Comparison of ENCODE assay signal across 7 mouse cellular contexts in the genomic region with DNA sequence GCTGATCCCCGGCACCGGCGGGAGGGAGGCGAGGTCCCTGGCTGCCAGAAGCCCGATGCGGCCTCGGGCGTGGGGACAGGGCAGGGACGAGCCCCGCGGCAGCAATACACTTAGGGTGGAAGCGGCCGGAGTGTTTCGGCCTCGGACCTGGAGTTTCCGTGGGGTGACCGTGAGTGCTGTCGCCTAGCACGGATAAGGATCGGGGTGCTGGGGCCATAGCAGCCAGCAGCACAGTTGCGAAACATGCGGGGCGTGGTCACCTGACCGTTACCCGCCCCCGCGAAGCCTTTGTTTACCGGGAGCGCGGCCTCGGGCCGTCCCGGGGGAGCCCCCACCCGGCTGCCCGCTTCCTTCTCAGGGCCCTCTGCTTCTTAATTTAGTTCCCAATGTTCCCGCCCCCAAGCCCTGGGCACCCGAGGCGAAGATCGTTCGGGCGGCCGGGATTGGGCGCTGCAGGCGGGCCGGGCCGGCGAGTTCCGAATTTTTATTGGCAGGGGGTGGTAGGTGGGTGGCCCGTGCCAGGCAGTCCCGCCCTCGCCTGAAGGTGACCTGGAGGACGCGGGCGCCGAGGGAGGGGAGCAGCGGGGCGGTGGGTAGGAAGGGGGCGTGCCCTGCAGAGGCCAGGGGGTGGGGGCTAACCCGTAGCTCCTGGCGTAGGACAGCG. TPM values are rescaled to one million over a fixed set of nuclear protein-coding genes. Genes with fewer than 3 reads are reported as not detected.
DNase-seq lines count a peak whose midpoint lies in the region; ATAC-seq lines count a peak whose summit lies in the region.

No protein-coding gene starts in this region.

- DNase-seq in adrenal gland, postnatal 10 days: peak; percentile 96
- DNase-seq in embryonic facial prominence, embryonic 10.5 days (ENCODE audit: low spot score): peak; percentile 98
- DNase-seq in heart, adult 11 months: peak; percentile 100
- peak; percentile 95 for DNase-seq in kidney, adult 18-20 months
- peak; percentile 95 for DNase-seq in limb, embryonic 11.5 days (ENCODE audit: low spot score)
- DNase-seq in midbrain, embryonic 14.5 days: peak; percentile 89
- DNase-seq in spleen, adult 18-20 months: peak; percentile 91 to 96

- H3K4me2 ChIP-seq in limb, embryonic 11.5 days (ENCODE audit: low read depth, severe bottlenecking): peak overlapping the region; percentile 48
- peak overlapping the region; percentile 59 for H3K4me2 ChIP-seq in midbrain, embryonic 14.5 days (ENCODE audit: low read length)

- H3K36me3 ChIP-seq in embryonic facial prominence, embryonic 10.5 days (replicated peaks): peaks cover 16% of the 10 kb centered on the region
- H3K36me3 ChIP-seq in limb, embryonic 11.5 days (ENCODE audit: control insufficient read depth, insufficient read depth, low read length): no peaks in the 10 kb centered on the region
- peaks cover 5% of the 10 kb centered on the region; the same call in 1 of the 2 replicates for H3K36me3 ChIP-seq in midbrain, embryonic 14.5 days (ENCODE audit: control insufficient read depth, insufficient read depth, low read length)

- WGBS in embryonic facial prominence, embryonic 10.5 days: under 1% methylated on average over 61 of the region's 61 CpGs
- WGBS in limb, embryonic 11.5 days: under 1% methylated on average over 59 of the region's 61 CpGs
- under 1% methylated on average over 61 of the region's 61 CpGs for WGBS in midbrain, embryonic 14.5 days

- H3K4me3 ChIP-seq in embryonic facial prominence, embryonic 10.5 days: peak overlapping the region; percentile 97
- peak overlapping the region; percentile 94 for H3K4me3 ChIP-seq in limb, embryonic 11.5 days (ENCODE audit: low read depth, low read length)
- peak overlapping the region; percentile 98 for H3K4me3 ChIP-seq in midbrain, embryonic 14.5 days (replicated peaks; ENCODE audit: low read depth, low read length)

- peak overlapping the region; percentile 96 for H3K9ac ChIP-seq in limb, embryonic 11.5 days (ENCODE audit: low read length)
- peak overlapping the region; percentile 99 for H3K9ac ChIP-seq in midbrain, embryonic 14.5 days (replicated peaks; ENCODE audit: low read length)

- ATAC-seq in limb, embryonic 11.5 days (ENCODE audit: insufficient number of reproducible peaks, low FRiP score, low TSS enrichment, low read depth): peak; percentile 95
- peak; percentile 85 for ATAC-seq in midbrain, embryonic 14.5 days (ENCODE audit: low FRiP score, low TSS enrichment)

- no peaks in the 10 kb centered on the region for H3K27me3 ChIP-seq in embryonic facial prominence, embryonic 10.5 days (replicated peaks; ENCODE audit: low read depth, poor library complexity, severe bottlenecking)
- no peaks in the 10 kb centered on the region for H3K27me3 ChIP-seq in limb, embryonic 11.5 days (ENCODE audit: control insufficient read depth, insufficient read depth, low read length)
- no peaks in the 10 kb centered on the region for H3K27me3 ChIP-seq in midbrain, embryonic 14.5 days (ENCODE audit: control insufficient read depth, insufficient read depth, low read length)

- H3K9me3 ChIP-seq in embryonic facial prominence, embryonic 10.5 days: no peaks in the 10 kb centered on the region; the same call in 1 of the 2 replicates
- H3K9me3 ChIP-seq in limb, embryonic 11.5 days (ENCODE audit: control insufficient read depth, low read length): no peaks in the 10 kb centered on the region
- peaks cover 5% of the 10 kb centered on the region for H3K9me3 ChIP-seq in midbrain, embryonic 14.5 days (ENCODE audit: control insufficient read depth, low read length)

- H3K27ac ChIP-seq in embryonic facial prominence, embryonic 10.5 days (replicated peaks): peak overlapping the region; percentile 99
- peak overlapping the region; percentile 90 for H3K27ac ChIP-seq in limb, embryonic 11.5 days (replicated peaks; ENCODE audit: low read depth, low read length)
- peak overlapping the region; percentile 99 for H3K27ac ChIP-seq in midbrain, embryonic 14.5 days (replicated peaks; ENCODE audit: low read depth, low read length)

- 0 out of 2 replicates have a peak, but pooled peaks cover 3% of the 10 kb centered on the region for H3K4me1 ChIP-seq in embryonic facial prominence, embryonic 10.5 days
- H3K4me1 ChIP-seq in limb, embryonic 11.5 days (ENCODE audit: control insufficient read depth, insufficient read depth, low read length): no peaks in the 10 kb centered on the region
- peaks cover 8% of the 10 kb centered on the region; the same call in 1 of the 2 replicates for H3K4me1 ChIP-seq in midbrain, embryonic 14.5 days (ENCODE audit: control insufficient read depth, insufficient read depth, low read length)

RNA-seq across cellular contexts. Expression of a gene that starts 0.5 kb away (rescaled TPM):
- total RNA-seq in adrenal gland, postnatal 10 days (2021): 10 to 100 TPM; 79.1 to 94.7 TPM
- polyA plus RNA-seq in embryonic facial prominence, embryonic 10.5 days (2016; fragmentation: Nextera tagmentation; extraction: Ambion mirVana): 25.9 and 27.7 TPM in 2 replicates
- 30.1 and 30.5 TPM in 2 replicates for polyA plus RNA-seq in limb, embryonic 11.5 days (2014; fragmentation: Nextera tagmentation; extraction: Ambion mirVana)
- polyA plus RNA-seq in midbrain, embryonic 14.5 days (2014; fragmentation: Nextera tagmentation; extraction: Ambion mirVana): 55.8 and 71.3 TPM in 2 replicates

RNA-seq across cellular contexts. Expression of a gene that starts 43.0 kb away (rescaled TPM):
- total RNA-seq in adrenal gland, postnatal 10 days (2021): 10 to 100 TPM; 29.5 to 46.7 TPM
- 52.7 and 55.9 TPM in 2 replicates for polyA plus RNA-seq in embryonic facial prominence, embryonic 10.5 days (2016; fragmentation: Nextera tagmentation; extraction: Ambion mirVana)
- polyA plus RNA-seq in limb, embryonic 11.5 days (2014; fragmentation: Nextera tagmentation; extraction: Ambion mirVana): 48.5 and 58.3 TPM in 2 replicates
- 17.6 and 26.6 TPM in 2 replicates for polyA plus RNA-seq in midbrain, embryonic 14.5 days (2014; fragmentation: Nextera tagmentation; extraction: Ambion mirVana)

Comparison
In these comparisons a context has a peak if more than half of its experiments do, and no peak if none do; other contexts are left out.
1. Peak in every context shown above with its lines: DNase-seq, ATAC-seq, H3K4me3 ChIP-seq and H3K27ac ChIP-seq.